Mouse (Mus musculus) megakaryocyte, embryonic 14.5 days (primary cell): ENCODE data around the gene Nedd4.

Experiments used
- FLI1 ChIP-seq: IDR thresholded peaks from 2 replicates; pipeline ENCODE4 v1.6.1; 2012; ENCODE audit warnings: low read length, inconsistent platforms, mixed read lengths
- GATA1 ChIP-seq: IDR thresholded peaks from 3 replicates; pipeline ENCODE4 v1.6.1; 2012; ENCODE audit warnings: mixed read lengths, low read length, inconsistent platforms, borderline replicate concordance

DNA sequence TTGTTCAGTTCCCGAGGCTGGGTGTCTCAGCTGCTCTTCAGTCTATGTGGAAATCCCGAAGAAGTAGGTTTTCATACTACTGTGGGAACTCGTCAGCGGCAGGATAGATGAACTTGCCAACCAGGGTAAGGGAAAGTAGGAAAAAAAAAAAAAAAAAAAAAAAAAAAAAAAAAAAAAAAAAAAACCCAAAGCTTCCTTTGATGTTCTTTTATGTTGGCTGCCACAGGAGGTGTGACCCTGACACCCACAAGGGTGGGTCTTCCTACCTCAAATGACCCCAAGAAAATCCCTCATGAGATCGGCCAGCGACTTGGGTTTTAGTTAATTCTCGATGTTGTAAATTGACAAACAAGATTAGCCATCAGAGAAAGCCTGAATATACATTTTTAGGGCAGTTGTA, 25.6 kb upstream of the Nedd4 start:
- no peak for TF ChIP-seq GATA1
- no peak for TF ChIP-seq FLI1
